Mouse (Mus musculus): ENCODE measurements around the gene Cmtm5.
"Not testable (repeated sequence)": the region's sequence is repeated elsewhere in the genome, so short reads cannot be mapped to it uniquely, and the experiment has no call there.

The Cmtm5 gene

DNA sequence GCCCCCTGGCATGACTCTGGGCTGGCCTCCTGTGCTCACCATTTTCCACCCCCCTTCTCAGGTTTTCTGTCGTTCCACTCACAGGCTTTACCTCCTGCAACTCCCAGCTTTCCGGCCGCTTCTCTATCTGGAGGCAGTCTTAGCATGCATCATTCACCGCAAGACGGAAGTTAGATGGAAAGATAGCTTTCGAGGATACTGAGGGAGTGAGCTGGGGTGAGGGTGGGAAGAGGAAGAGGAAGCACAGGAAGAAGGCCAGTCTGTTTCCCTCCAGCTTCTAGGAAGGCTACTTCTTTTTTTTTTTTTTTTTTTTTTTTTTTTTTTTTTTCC lies 735 bp downstream of the Cmtm5 start:
- no peak for DNase-seq

DNA sequence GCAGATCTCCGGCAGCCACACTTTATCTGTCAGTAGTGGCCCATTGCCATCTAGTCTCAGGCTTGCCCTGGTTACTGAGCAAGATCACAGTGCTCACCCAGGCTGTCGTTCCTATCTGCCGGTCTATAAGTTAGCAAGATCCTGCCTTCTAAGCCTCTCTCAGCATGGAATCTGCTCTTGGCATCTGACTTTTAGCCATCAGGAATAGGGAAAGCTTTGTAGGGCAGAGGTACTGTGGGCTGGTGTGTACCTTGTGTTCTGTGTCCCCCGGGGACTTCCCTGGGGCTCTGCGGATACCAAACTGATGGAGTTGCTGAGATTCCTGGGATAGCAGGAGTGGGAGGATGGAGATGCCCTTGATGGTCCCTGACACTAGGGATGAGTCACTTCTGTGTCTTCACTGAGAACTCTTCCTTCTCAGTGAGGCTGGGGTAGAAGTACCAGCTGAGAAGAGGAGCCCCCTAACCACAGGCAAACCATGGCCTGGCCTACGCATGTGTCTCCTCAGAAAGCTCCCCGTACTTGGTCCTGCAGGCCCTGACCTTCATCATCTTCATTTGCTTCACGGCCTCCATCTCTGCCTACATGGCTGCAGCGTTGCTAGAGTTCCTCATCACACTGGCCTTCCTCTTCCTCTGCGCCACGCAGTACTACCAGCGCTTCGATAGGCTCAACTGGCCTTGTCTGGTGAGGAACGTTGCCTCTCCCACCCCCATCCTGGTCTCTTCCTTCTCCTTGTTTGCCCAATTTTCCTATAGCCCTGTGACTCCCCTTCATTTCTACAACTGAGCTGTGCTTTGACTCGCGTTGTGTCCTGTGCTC lies 1.5 kb downstream of the Cmtm5 start:
- DNase-seq: no peak

DNA sequence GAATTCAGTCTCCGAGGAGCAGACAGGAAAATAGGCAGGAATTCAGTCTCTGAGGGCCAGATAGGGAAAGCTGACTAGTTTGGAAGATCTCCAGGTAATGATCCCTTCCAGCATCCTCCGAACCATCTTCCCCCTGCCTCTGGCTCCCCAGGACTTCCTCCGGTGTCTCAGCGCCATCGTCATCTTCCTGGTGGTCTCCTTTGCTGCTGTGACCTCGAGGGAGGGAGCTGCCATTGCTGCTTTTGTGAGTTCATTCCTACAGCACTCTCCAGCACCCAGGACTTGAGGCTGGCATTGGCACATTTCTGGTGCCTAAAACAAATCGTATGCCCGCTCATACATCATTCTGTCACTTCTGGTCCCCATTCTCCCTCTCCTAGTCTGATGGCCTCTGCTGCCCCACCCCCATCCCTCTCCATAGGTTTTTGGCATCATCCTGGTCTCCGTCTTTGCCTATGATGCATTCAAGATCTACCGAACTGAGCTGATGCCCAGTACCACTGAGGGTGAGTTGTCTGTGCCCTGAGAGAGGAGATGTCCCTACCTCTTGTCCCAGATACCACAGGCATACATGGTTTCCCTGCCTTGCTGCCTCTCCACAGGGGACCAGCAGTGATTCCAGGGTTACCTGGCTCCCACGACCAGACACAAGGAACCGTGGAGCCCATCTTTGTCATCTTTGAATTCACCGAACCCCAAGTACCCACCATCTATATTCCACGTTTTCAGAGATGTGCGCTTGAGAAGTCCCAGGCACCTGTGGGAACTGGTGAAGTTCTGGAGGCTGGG lies 2.6 kb downstream of the Cmtm5 start:
- DNase-seq: no peak

DNA sequence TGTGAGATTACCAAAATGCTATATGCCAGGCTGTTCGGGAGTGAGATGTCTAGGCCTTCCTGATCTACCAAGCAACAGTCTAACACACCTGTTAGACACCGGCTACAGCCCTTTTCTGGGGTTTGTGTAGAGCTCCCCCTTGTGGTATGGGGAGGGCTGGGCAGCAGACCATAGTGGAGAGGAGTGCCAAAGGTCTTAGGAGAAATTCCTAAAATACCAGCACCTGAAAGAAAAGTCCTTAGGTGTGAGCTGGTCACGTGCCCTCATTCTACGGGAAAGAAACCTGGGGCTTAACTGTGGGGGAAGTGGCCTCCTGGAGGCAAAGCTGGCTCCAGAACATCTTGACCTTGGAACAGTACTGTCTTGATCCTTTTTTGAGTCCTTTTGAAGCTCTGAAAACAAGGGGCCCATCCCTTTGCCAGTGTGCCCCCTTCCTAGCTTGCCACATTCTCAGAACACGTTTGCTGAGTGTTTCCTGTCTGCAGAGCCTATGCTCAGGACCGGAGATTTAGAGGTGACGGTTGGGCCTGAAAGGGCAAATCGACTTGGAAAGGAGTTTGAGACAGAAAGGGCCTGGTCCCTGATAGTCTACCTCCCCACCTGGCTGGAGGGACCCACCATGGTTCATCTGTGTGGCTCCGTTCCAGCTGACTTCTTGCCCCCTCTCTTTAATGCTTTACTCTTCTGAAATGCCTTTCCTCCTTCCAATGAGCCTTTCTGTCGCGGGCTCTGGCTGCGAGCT lies 3.5 kb downstream of the Cmtm5 start:
- peak; percentile 83 for DNase-seq

DNA sequence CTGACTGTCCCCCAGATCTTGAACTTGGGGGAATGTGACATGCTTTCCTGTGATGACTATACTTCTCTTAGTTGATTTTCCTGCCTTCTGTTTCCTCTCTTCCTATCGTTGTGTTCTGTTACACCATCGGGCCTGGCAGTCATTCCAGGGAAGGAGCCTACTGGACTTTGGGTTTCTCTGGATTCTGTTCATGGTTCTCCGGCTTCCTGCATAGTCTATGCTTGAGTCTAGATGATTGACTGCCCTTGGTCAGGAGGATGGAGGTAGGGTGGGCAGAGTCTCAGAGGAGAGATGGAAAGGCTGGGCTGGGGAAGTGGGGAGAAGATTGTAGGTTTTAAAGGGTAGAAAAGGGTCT lies 4.1 kb downstream of the Cmtm5 start:
- no peak for DNase-seq

DNA sequence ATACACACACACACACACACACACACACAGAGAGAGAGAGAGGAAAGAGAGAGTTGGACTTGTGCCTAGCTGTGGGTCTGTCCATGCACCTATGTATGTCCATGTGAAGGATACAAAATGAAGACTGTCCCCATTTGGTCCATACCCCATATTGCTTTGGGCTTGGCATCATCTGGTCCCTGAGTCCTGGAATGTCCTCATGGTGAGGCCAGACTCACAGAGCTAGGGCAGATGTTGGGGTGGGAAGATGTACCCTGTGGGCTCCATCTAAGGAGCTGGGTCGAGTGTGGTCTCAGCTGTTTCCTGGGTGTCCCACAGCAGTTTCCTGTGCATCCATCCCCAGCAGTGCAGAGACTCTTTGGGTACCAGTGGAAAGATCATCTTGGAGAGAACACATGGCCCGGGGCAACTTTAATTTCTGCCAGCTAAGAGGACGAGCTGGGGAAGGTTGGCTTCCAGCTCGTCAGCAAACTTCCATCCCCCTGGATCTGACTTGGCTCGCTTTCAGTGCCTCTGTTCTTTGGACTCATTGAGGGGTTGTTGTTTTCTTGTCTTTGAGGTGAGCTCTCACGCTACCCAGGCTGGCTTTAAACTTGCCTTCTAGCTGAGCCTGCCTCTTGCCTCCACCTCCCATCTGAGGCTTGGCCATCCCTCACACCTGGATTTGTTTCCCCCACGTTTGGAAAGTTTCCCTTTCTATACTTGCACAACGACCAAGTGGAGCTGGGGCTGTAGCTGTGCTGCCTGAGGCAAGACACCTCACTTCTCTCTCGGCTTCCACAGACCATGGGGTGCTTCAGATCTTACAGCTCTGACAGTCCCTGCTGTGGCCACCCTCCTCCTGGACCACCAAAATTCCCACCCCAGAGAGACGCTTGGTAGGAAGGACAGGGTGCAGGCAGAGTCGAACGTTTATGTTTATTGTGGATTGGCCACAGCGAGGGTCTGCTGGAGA lies 5.2 kb downstream of the Cmtm5 start:
- DNase-seq: peak; percentile 40

DNA sequence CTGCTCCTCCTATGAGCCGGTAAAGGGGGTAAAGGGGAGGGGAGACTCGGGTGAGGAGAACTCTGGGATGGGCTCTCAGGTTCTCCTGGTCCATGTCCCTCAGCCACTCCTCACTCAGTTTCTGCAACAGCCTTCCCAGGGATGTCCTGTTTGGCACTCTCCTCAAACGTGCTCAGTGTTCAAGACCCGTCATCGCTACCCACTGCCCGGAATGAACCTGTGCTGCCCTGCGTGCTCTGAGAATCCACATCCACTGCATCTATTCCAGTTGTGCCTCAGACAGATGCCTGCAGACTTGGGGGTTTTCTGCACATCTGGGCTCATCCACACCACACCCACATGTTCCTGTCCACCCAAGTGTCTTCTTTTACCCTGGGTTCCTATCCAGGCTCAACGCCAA lies 6.4 kb downstream of the Cmtm5 start:
- DNase-seq: no peak

DNA sequence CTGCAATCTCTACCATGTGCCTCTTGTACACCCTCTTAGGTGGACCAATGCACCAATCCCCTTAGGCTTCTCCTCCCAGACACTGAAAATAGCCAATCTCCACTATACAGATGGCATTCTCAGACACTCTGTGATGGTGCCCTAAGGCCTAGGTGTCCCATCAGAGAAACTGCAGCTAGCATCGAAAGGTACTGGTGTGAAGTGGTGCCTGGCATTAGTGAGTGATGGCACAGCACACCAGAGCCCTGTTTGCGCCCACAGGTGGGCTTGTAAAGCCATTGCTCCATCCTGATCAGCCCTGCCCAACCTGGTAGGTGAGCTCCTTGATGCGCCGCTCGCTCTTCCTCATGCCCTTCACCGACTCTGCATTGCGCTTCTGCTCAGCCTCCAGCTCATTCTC lies 7.9 kb downstream of the Cmtm5 start:
- no peak for DNase-seq

DNA sequence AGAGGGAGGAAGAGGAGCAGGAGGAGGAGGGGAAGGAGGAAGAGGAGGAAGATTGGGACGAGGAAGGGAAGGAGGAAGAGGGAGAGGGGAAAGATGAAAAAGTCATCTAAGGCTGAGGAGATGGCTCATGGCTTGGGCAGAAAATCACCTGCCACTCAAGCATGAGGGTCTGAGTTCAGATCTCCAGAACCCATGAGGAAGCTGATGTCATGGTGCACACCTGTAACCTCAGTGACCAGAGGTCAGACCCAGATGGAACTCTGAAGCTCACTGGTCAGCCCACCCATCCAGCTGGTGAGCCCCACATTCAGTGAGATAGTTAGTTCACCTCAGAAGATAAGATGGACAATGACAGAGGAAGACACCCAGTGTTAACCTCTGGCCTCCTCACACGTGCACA lies 8.9 kb downstream of the Cmtm5 start:
- DNase-seq: no peak

DNA sequence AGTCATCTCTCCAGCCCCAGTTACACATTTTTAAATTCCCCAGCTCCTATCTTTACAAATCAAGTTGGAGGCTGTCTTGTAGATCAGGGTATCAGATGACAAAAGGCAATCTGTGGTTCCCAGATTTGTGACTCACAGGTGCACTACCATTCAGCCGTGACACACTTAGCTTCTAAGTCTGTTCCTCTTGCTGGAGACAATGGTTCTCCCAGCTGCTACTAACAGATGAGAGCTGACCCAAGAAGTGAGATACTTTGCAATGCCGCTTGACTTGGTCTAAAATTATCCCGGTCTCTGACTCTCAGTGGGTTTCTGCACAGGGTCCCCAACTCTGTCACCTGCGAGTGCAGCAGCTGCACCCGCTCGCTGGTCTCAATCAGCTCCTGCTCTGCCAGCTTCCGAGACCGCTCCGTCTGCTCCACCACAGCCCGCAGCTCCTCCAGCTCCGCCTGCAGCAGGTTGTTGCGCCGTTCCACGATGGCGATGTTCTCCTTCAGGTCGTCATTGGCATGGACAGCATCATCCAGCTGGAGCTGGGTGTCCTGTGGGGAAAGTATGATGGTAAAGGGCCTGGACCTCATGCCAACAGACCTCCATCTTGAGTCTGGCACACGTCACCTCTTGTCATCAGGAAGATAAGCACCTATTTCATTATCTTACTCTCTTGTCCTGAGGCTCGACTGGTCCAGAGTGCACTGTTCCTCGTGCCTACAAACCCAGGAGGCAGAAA lies 10.1 kb downstream of the Cmtm5 start:
- no peak for DNase-seq

DNA sequence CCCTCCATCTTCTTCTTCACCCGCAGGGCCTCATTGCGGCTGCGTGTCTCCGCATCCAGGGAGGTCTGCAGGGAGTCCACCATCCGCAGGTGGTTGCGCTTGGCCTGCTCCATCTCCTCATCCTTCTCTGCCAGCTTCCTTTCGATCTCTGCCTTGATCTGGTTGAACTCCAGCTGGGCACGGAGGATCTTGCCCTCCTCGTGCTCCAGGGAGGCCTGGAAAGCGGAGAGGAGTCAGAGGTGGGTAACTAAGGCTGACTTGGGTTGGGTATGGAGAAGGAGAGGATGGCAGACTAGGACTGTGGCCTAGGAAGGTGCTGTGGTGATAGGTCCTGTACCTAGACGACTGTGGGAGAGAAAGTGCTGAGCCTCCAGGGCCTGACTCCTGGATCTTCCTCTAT lies 10.9 kb downstream of the Cmtm5 start:
- not testable (repeated sequence) for DNase-seq

DNA sequence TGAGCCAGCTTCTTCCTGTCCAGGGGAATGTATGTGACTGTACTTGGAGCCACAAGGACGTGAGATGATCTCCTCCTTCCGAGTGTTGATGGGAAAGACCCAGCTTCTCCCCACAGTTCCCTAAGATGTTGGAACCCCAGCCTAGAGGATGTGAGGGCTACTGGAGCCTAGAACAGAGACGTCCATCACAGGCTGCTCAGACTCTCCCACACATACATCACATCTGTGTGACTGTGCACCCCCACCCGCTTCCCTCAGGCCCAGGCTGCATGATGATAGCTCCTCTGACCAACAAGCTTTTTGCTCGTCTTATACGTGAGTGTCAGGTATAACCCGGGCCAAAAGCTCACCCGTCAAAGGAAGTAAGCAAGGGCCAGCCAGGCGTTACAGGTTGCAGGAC lies 12.7 kb downstream of the Cmtm5 start:
- DNase-seq: no peak

DNA sequence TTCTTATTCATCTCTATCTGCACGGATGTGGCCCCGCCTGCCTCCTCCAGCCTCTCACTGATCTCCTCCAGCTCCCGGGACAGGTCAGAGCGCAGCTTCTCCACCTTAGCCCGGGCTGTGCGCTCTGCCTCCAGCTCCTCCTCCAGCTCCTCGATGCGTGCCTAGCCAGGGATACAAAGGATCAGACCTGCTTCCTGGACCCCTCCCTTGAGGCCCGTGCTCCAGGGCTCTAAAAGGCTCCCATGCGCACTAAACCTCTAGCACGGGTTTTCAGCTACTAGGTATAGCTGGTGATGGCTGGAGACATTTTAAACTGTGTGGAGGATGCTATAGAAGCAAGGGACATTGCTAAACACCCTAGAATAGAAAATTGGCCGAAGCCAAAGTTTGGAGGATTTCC lies 14.4 kb downstream of the Cmtm5 start:
- DNase-seq: no peak

DNA sequence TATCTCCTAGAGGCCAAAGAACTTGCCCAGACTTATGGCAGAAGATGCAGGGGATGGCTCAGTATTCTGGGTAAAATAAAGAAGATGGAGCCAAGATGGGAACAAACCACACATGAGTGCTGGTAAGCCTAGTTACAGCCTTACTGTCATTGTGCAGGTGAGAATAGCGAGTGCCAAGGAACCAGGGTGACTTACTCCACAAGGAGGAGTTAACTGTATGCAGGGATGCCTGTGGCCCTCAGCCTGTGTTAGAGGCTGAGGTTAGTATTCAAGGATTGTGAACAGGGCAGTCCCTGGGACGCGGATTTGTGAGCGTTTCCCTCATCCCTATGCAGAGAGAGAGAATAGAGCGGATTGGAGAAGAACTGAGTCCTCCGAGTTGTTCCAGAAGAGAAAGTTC lies 15.5 kb downstream of the Cmtm5 start:
- DNase-seq: no peak

DNA sequence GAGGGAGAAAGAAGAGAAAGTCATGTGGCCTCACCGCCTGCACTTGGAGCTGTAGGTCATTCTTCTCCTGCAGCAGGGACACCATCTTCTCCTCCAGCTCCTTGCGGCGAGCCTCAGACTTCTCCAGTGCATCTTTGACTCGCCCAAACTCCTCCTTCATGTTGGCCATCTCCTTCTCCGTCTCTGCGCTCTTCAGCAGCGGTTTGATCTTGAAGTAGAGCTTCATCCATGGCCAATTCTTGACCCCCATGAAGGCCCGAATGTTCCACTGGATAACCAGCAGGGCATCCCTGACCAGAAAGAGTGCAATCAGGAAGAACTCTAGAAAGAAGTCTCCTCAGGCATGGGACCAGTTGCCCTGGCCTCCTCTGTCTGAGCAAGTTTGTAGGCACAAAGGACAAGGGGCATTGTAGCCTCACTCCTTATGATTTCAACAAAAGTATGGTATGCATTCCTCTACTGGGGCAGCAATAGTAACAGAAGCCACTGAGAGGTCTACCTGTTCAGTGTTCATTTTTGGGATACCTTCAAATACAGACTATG lies 17.7 kb downstream of the Cmtm5 start:
- no peak for DNase-seq

DNA sequence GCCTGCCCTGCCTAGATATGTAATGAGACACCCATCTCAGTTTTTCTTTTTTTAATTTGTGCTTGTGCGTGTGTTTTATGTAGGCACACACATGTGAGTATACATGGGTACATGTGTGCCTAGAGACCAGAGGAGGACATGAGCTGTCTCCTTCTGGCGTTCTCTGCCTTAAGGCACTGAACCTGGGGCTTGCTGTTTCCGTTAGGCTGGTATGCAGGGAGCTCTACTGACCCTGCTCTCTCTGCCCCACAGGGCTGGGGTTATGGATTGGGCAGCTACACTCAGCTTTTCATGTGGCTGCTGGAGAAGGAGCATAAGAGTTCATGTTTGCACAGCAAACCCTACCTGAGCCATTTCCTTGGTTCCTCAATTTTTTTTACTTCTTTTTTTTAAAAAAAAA lies 18.4 kb downstream of the Cmtm5 start:
- DNase-seq: no peak

DNA sequence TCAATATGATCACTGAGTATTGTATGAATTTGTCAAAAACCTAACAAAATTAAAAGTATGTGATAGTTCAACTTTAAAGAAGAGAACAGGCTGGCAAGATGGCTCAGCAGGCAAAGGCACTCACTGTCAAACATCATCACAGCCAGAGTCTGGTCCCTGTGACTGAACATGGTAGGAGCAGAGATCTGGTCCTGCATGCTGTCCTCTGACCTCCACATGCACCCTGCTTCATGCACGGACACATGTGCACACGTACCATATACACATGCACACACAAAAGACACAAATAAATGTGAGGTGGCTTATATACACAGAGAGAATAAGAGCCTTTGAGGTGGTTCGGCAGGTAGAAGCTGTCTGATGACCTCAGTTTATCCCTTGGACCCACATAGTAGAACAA lies 19.4 kb downstream of the Cmtm5 start:
- DNase-seq: no peak

DNA sequence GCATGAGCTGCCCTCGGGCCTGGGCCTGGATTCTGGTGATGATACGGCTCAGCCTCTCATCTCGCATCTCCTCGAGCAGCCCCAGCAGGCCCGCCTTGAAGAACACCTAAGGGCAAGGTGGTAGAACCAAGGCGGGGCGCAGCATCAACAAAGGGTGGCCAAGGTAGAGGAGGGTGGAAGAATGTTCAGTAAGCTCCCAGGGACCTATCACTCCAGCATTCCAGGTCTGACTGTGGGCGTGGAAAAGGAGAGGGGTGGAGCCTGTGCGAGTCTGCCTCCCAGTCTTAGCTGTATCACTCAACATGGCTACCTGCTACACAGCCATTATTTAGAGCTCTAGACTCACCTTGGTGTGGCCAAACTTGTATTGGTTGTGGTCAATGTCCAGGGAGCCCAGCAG lies 20.5 kb downstream of the Cmtm5 start:
- no peak for DNase-seq

DNA sequence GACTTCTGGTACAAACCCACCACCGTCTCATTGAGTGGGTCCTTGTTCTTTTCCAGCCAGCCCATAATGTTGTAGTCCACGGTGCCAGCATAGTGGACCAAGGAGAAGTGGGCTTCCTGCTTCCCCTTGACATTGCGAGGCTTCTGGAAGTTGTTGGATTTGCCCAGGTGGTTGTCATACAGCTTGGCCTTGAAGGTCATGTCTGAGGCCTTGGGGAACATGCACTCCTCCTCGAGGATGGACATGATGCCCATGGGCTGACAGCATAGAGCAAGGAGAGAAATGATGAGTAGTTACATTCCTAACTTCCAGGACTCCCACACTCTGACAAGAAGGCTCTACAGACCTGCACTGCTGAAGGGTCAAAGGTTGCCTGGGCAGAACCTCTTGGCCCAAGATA lies 22.4 kb downstream of the Cmtm5 start:
- no peak for DNase-seq

DNA sequence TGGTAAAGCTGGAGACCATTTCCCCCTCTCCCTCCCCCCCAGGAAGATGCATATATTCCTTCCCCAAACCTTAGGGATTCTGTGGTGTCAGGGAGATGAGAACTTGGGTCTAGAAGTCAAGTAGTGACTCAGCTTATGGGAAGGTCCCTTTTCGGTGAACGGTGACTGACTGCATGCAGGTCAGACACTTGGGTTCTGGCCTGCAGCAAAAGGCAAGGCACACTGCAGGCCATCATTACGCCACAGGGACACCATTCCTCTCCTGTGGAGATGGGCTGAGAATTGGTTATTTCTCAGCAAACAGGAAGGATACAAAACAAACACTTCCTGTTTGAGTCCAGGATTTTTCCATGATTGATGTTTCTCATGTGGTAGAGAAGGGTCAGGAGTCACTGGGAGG lies 23.1 kb downstream of the Cmtm5 start:
- no peak for DNase-seq

DNA sequence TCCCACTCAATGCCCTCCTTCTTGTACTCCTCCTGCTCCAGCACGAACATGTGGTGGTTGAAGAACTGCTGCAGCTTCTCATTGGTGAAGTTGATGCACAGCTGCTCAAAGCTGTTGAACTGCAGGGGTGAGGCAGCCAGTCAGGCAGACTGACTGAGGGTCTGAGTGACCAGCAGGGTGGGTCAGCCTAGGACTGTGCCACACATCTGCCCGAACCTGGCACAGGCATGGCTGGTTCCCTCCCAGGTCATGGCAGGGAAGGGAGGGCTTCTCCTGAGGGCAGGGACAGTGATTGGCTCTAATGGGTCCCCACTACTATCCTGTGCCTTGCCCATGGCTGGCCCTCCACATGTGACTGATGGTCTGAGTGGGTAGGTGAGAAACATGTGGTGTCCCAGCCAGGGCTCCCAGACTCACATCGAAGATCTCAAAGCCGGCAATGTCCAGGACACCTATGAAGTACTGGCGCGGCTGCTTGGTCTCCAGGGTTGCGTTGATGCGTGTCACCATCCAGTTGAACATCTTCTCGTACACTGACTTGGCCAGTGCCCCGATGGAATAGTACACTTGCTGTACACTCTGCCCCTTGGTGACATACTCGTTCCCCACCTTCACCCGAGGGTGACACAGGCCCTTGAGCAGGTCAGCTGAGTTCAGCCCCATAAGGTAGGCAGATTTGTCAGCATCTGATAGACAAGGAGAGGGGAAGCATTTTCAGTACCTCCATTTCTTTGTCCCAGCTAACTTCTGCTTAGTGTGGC lies 24.0 kb downstream of the Cmtm5 start:
- DNase-seq: not testable (repeated sequence)
